Mouse (Mus musculus) liver, adult 2 months (tissue): Measurements from ENCODE around the gene Tppp. TPM values are rescaled to one million over a fixed set of nuclear protein-coding genes. Genes with fewer than 3 reads are reported as not detected.

Experiments
- DNase-seq: peaks from one replicate; pipeline ENCODE4 v3.0.0-alpha.2; 2011; ENCODE audit warnings: low read depth, low spot score; ENCODE audit errors: extremely low read depth
- H3K27ac ChIP-seq: fragments of 200-500 bp; replicated peaks from 2 replicates; pipeline ENCODE4 v1.5.1; 2012; ENCODE audit warnings: low read depth, mild to moderate bottlenecking, control low read depth, inconsistent platforms, low read length; ENCODE audit not compliant: insufficient read depth
- H3K27me3 ChIP-seq: fragments of 200-500 bp; 2 replicates; pipeline ENCODE4 v1.6.1; 2012; ENCODE audit warnings: mild to moderate bottlenecking, moderate library complexity, low read length, inconsistent platforms; ENCODE audit not compliant: control insufficient read depth, insufficient read depth
- H3K36me3 ChIP-seq: fragments of 200-500 bp; 2 replicates; pipeline ENCODE4 v1.6.1; 2012; ENCODE audit warnings: low read length, inconsistent platforms; ENCODE audit not compliant: control insufficient read depth, insufficient read depth
- H3K4me1 ChIP-seq: fragments of 200-500 bp; 2 replicates; pipeline ENCODE4 v1.6.1; 2011; ENCODE audit warnings: low read length; ENCODE audit not compliant: control insufficient read depth, insufficient read depth
- H3K4me3 ChIP-seq: fragments of 200-500 bp; 2 replicates; pipeline ENCODE4 v1.5.1; 2011; ENCODE audit warnings: low read depth, mild to moderate bottlenecking, control low read depth, low read length, moderate library complexity; ENCODE audit not compliant: insufficient read depth
- H3K79me2 ChIP-seq: fragments of 200-500 bp; 2 replicates; pipeline ENCODE4 v1.6.1; 2012; ENCODE audit warnings: inconsistent platforms, mild to moderate bottlenecking, low read length, moderate library complexity; ENCODE audit not compliant: control insufficient read depth, insufficient read depth
- H3K9ac ChIP-seq: fragments of 200-500 bp; 2 replicates; pipeline ENCODE4 v1.6.1; 2012; ENCODE audit warnings: low read depth, mild to moderate bottlenecking, control low read depth, inconsistent platforms, low read length
- CTCF ChIP-seq: fragments of 200-500 bp; IDR thresholded peaks from 2 replicates; pipeline ENCODE4 v1.5.1; 2011; ENCODE audit warnings: low read depth, low read length, control low read depth
- POLR2A ChIP-seq: fragments of 200-500 bp; IDR thresholded peaks from 2 replicates; pipeline ENCODE4 v1.6.1; 2011; ENCODE audit warnings: low read length, control low read depth; ENCODE audit not compliant: insufficient read depth; ENCODE audit errors: extremely low read depth
- WGBS: fragments of 180-500 bp; shearing (Covaris S2); methylation state at CpG from one replicate; pipeline ENCODE4 v1.1.7; 2018; 5-methylcytosine and 5-hydroxymethylcytosine counted together
- polyA plus RNA-seq: library from polyadenylated mRNA; depleted of rRNA; stranded (reverse); fragments of >200 nt; gene quantifications from 2 replicates; pipeline ENCODE4 v1.2.3, GENCODE M21; 2012
- total RNA-seq: library from RNA; depleted of rRNA; stranded (reverse); fragments of >200 nt; gene quantifications from 2 replicates; pipeline ENCODE4 v1.2.3, GENCODE M21; 2014

Tppp gene
- total and polyA plus RNA-seq, 2 experiments, result 2.9 to 9.8 TPM

GRCm38 (mm10) chr13:73974523-73974922 is 34.7 kb upstream of the Tppp start:
- Histone ChIP-seq H3K4me1 (peaks cover 7% of the 10 kb centered on the region), H3K4me3 (no peak overlapping the region), H3K36me3 (no peaks in the 10 kb centered on the region), H3K79me2 (no peaks in the 10 kb centered on the region), H3K27me3 (no peaks in the 10 kb centered on the region), H3K9ac (no peak overlapping the region), H3K27ac (no peak overlapping the region)
- 41% methylated on average over 3 of the region's 3 CpGs for WGBS
- TF ChIP-seq CTCF, result no peak
- no peak for TF ChIP-seq POLR2A
- DNase-seq, result no peak

GRCm38 (mm10) chr13:73976935-73977334 is 32.3 kb upstream of the Tppp start:
- Histone ChIP-seq H3K4me3 (no peak overlapping the region), H3K36me3 (no peaks in the 10 kb centered on the region), H3K79me2 (no peaks in the 10 kb centered on the region), H3K27me3 (no peaks in the 10 kb centered on the region), H3K27ac (no peak overlapping the region), H3K9ac (no peak overlapping the region), H3K4me1 (peaks cover 2% of the 10 kb centered on the region; the same call in 1 of the 2 replicates)
- DNase-seq, result no peak
- WGBS, result 97% methylated on average over 5 of the region's 5 CpGs
- no peak for TF ChIP-seq POLR2A
- TF ChIP-seq CTCF, result no peak

GRCm38 (mm10) chr13:73990325-73990724 is 18.9 kb upstream of the Tppp start:
- no peaks in the 10 kb centered on the region for H3K36me3 ChIP-seq
- H3K4me3 ChIP-seq, result no peak overlapping the region
- no peaks in the 10 kb centered on the region for H3K79me2 ChIP-seq
- 0 out of 2 replicates have a peak, but pooled peaks cover 2% of the 10 kb centered on the region for H3K27me3 ChIP-seq
- 87% methylated on average over 5 of the region's 5 CpGs for WGBS
- no peak for TF ChIP-seq POLR2A
- no peak for TF ChIP-seq CTCF
- DNase-seq, result no peak
- no peak overlapping the region for H3K27ac ChIP-seq
- H3K4me1 ChIP-seq, result no peaks in the 10 kb centered on the region
- H3K9ac ChIP-seq, result no peak overlapping the region

- no peaks in the 10 kb centered on the region for H3K36me3 ChIP-seq
- H3K4me3 ChIP-seq, result no peak overlapping the region
- H3K4me1 ChIP-seq, result no peaks in the 10 kb centered on the region
- 56% methylated on average over 2 of the region's 2 CpGs for WGBS
- TF ChIP-seq POLR2A, result no peak
- TF ChIP-seq CTCF, result no peak
- DNase-seq, result no peak
- no peak overlapping the region for H3K27ac ChIP-seq
- 0 out of 2 replicates have a peak, but pooled peaks cover 2% of the 10 kb centered on the region for H3K27me3 ChIP-seq
- no peak overlapping the region for H3K9ac ChIP-seq
- no peaks in the 10 kb centered on the region for H3K79me2 ChIP-seq
These were observed 18.4 kb upstream of the Tppp start for GRCm38 (mm10) chr13:73990761-73991160.

DNA sequence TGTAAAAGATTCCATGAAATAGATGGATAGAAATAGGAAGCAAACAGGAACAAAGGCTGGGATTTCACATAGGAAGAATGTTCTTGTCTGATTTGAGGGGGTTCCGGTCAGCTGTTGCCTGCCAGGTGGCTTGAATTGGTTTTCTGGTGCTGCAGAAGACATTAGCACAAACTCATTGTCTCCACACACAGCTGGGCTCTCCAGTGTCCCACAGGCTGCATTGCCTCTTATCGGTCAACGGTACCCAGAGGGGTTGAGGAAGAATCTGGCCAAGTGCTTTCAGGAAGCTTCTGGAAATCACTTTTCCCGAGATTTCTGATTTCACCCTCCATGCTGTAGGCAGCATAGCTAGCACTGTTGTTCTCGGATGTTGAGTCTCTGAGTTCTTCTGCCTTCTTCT is 17.9 kb upstream of the Tppp start:
- Histone ChIP-seq H3K4me1 (no peaks in the 10 kb centered on the region), H3K27me3 (0 out of 2 replicates have a peak, but pooled peaks cover 2% of the 10 kb centered on the region), H3K4me3 (no peak overlapping the region), H3K79me2 (no peaks in the 10 kb centered on the region), H3K36me3 (no peaks in the 10 kb centered on the region), H3K9ac (no peak overlapping the region), H3K27ac (no peak overlapping the region)
- no peak for DNase-seq
- WGBS, result 75% methylated on average over 5 of the region's 5 CpGs
- TF ChIP-seq POLR2A (no peak), CTCF (no peak)

DNA sequence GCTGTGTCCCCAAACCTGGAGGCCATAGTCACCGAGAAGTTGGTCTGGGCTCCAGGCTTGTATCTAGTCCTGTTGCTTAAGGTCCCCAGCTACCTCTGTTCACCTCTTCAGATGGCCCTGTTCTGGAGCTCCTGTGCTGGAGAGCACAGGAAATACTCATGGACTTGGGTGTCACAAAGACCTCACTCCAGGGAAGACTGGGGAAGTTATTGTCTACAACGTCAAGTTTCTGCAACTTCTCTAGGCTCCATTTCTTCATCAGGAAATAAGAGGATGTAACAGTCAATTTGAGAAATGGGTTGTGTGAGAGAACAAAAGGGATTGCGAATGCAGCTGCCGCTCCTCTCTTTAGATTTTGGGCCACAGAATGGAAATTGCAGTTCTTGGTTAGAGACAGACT is 12.8 kb upstream of the Tppp start:
- WGBS, result 85% methylated on average over 4 of the region's 4 CpGs

More for the DNA sequence above, 12.8 kb upstream of the Tppp start:
- TF ChIP-seq CTCF, result no peak
- TF ChIP-seq POLR2A, result no peak
- Histone ChIP-seq H3K36me3 (no peaks in the 10 kb centered on the region), H3K4me3 (no peak overlapping the region), H3K79me2 (no peaks in the 10 kb centered on the region), H3K27ac (no peak overlapping the region), H3K4me1 (no peaks in the 10 kb centered on the region), H3K9ac (no peak overlapping the region), H3K27me3 (0 out of 2 replicates have a peak, but pooled peaks cover 2% of the 10 kb centered on the region)
- DNase-seq, result no peak
